Mouse (Mus musculus) kidney, adult 8-10 months (tissue): ENCODE measurements around the gene Slc11a2.

ENCODE experiments used
- DNase-seq, 2 experiments: peaks; one replicate each; pipeline ENCODE4 v3.0.0; 2022

Gene Slc11a2

DNA sequence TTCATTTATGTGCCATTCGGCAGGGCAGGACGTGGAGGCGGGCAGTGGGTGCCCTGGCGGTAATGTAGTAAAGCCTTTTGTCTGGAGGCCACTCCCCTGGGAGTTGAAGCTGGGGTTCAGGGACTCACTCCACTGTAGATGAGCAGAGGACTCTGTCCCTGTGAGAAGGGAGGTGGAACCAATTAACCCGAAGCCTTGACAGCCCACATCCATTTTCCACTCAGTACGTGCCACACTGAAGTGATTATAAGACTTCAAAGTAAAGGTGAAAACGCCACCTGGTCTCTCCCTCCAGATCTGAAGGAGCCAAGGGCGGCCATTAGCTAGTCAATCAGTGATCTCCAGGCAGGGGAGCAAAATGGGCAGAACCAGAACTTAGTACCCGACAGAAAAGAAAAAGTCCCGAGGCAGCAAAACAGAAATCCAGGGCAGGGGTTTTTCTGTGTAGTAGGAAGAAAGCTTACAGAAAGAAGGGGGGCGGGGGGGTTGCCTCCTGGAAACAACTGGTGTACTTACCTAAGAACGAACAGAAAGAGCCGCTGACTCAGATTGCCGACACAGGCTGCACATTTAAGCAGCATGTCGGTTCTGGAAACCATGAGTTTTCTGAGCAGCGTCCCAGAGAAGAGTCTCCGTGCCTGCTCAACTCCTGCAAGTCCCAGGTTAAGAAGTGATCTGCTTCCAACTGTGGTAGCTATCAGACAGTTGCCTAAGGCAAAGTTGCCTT is at the start of gene Slc11a2:
TSS of gene Slc11a2 (minus strand) at position 677 of the 727 bp plus-strand sequence.
- DNase-seq, result peak; percentile 66 to 70

DNA sequence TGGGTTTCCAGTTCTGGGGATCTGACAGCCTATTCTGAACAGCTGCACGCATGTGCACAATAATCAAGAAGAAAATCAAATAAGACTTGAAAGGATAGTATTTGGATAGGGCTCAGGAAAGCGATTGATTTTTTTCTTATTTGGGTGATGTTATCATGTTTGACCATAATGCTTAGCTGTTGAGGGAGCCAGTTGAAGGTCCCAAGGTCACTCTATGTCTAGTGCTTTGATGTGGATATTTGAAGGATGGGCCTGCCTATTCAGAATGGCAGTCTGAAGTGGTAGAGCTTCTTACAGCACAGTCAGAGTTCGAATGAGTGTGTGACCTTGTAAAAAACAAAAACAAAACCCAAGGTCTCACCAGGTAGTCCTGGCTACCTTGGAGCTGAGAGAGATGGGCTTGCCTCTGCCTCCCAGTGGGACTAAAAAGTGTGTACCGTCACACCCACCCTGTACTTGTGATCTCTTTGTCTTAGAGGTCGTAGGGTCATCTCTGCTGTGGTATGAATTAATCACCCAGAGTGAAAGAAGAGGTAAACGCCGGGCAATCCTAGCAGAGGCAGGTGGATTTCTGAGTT is 49.1 kb upstream of the Slc11a2 start:
- no peak for DNase-seq

DNA sequence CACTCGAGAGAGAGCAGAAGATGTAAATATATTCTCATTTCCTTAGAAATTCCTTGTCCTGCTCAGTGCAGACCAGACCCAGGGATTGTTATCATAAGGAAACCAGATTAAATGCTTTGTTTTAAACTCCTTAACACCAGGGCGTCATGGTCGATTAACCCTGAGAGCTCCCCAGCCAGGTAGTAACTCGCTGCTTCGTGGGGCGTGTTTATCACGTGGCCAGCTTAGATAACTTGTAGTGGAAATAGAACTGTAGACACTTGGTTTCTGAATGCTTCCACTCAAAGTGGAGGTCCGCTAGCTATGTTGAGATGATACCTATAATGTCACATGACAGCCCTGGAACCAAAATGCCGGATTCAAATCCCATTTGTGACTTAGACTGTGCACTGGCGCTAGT is 45.2 kb upstream of the Slc11a2 start:
- DNase-seq, result peak; percentile 49 to 52

DNA sequence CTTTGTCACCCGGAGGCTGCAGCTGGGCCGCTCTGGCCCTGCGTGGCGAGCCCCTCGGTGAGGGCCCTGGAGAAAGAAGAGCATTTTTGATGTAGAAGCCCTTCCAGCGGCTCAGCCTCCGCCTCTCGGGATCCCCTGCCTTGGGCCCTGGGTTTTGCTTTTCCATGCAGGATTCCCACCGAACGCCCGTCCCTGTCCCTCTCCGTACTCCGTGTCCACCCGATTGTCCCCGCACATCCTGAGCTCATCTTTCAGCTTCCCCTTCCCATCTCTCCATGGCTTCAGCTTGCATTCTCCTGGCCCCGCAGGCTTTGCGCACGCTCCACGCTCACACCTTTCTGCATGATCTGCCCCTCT is 44.3 kb upstream of the Slc11a2 start:
- DNase-seq, result no peak

DNA sequence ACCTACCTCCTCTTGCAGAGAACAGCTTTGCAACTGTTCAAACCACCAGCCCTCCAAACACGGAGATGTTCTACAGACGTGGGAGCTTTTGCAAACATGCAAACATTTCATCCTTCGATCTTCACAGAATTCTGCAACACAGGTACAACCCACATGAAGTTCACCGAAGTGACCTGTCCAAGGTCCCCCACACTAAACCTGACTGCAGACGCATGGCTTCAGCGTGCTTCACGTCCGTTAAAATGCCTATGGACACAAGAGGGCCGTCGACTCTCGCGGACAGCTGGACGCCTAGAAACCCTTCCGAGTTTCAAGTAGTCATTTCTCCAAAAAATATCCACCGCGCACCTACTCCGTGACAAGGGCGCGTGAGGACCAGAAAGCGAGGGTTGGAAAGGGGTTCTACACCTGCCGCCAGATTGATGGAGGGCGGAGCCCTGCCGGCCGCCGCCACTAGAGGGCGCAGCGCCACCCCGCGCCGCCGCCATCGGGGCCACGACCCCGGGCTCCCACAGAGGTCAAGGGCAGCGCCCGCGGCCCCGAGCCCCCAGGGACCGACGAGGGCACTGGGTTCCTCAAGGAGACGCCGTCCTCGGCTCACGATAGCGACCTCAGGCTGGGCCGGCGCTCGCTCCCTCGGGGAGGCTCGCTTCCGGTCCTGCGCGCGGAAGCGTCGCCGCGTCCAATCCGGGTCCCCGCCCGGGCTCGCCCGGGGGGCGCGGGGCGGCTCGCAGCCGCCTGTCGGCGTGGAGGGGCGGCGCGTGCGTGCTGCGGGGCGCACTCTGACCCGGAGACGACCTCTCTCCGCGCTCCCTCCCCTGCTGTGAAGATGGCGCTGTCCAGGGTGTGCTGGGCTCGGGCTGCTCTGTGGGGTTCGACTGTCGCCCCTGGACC is 43.7 kb upstream of the Slc11a2 start, which contains the start of gene Letmd1:
TSS of gene Letmd1 (plus strand) at position 729 of the 894 bp plus-strand sequence.
- peak; percentile 87 to 89 for DNase-seq

DNA sequence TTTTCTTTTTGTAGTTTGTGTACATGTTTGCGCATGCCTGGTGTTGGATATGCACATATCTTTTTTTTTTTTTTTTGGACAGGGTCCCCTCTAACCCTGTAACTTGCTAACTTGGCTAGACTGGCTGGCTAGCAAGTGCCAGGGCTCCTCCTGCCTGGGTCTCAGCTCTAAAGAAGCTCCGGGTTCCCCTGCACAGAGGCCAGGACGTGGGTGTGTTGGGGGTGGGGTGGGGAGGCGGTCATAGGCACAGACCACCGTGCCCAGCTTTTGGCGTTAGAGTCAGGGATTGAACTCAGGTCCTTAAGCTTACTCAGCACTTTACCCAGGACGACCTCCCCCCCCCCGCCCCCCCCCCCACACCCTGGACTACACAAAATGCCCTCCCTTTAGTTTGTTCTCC is 42.9 kb upstream of the Slc11a2 start:
- no peak for DNase-seq

DNA sequence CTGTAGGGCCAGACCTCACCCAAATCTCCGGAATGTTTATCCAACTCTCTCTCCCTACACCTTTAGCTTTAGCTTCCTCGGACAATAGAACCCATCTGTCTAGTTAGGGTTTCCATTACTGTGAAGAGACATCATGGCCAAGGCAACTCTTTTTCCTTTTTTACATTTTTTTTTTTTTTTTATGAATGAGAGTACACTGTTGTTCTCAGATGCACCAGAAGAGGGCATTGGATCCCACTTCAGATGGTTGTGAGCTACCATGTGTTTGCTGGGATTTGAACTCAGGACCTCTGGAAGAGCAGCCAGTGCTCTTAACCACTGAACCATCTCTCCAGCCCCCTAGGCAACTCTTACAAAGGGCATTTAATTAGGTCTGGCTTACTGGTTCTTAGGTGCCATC is 40.6 kb upstream of the Slc11a2 start:
- DNase-seq, result no peak

DNA sequence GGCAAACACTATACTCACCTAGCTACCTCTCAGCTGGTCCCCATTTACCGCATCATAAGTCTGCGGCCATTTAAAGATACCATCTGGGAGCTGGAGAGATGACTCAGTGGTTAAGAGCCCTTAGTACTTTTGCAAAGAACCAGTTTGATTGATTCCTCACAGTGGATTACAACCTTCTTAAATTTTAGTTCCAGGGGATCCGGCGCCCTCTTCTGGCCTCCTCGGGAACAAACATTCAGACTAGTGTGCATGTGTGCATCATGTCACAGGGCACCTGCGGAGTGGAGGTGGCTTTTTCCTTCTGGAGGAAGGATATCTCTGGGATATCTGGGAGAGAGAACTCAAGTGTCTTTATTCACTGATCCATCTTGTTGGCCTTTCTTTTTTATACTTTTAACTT is 38.8 kb upstream of the Slc11a2 start:
- peak; percentile 74 to 90 for DNase-seq

DNA sequence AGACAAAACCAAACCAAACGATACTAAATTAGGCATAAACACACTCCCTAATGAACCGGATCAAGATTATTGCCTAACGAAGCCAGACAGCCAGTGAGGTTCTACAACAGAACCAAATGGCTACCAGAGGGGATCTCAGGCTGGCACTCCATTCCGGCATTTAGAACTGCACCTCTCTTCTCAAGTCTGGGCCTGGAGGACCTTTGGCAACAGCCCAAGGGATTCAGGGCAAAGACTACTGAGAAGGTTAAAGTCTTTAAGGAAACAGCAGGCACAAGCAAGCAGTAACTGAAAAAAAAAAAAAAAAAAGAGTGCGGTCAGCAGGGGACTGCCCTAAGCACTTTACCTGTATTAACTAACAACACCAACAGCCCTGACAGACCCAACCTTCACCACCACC is 37.2 kb upstream of the Slc11a2 start:
- peak; percentile 80 to 84 for DNase-seq

DNA sequence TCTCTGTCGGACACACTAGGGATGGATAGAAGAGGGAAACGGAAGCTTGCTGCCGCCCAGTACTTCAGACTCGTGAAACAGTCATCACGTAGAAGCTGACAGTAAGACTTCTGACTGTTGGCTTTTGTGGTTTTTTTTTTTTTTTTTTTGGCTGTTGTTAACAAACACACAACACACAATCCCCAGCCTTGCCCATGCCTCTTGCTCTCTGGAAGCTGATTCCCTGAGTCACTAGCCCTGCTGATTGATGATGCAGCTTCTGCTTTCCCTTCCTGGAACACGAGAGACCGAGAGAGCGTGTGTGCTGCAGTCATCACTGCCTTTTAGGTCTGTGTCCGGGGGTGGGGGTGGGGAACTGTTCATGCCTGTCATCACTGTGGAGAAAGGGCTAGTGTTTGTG is 36.8 kb upstream of the Slc11a2 start:
- DNase-seq, result no peak

DNA sequence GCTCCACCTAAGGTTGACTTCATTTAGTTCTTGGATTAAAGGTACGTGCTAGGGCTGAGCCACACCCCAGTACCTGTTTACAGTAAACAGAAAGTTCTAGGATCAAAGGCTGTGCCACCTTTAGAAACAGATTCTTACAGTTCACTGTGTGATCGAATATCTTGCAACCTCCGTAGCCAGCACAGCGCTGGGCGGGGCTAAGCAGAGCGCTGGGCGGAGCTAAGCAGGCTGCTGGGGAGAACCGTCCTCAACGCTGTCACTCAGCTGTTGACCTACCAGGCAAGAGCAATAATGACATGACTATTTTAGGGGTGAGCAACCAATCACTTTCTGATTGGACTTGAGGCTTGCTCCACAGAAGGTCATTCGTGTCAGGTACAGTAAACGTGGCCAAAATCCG is 36.1 kb upstream of the Slc11a2 start:
- peak; percentile 47 to 64 for DNase-seq

DNA sequence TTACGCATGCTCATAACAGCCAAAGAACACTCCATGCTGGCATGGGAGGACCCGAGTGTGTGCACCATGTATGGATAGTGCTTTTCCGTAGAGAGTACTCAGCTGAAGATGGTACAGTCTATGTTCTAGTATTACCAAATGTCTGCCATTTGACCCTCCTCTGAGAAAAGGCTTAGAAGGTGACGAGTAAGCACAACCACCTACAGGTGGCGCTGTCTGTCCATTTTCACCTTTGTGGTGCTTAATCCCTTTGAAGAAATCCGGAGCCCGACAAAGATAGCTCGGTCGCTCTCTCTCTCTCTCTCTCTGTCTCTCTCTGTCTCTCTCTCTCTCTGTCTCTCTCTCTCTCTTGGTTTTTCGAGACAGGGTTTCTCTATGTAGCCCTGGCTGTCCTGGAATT is 33.2 kb upstream of the Slc11a2 start:
- peak; percentile 58 to 79 for DNase-seq

DNA sequence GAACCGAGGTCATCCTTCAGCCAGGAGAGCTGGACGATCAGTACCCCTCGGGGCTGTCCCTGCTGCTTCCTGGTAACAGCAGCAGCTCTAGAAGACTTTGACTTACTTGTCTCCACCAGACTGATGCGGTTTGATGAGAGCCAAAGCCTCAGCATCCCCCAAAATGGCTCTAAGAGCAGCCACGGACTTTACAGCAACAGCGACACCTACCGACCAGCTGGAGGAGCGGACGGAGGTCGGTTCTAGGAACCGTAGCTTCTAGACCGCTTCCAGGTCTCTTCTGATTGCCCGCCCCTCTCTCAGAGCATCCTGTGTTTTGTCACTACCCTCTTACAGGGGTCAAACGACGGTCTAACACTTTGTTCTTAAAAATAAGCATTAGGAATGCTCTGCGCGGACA is 32.5 kb upstream of the Slc11a2 start:
- peak; percentile 49 to 70 for DNase-seq

DNA sequence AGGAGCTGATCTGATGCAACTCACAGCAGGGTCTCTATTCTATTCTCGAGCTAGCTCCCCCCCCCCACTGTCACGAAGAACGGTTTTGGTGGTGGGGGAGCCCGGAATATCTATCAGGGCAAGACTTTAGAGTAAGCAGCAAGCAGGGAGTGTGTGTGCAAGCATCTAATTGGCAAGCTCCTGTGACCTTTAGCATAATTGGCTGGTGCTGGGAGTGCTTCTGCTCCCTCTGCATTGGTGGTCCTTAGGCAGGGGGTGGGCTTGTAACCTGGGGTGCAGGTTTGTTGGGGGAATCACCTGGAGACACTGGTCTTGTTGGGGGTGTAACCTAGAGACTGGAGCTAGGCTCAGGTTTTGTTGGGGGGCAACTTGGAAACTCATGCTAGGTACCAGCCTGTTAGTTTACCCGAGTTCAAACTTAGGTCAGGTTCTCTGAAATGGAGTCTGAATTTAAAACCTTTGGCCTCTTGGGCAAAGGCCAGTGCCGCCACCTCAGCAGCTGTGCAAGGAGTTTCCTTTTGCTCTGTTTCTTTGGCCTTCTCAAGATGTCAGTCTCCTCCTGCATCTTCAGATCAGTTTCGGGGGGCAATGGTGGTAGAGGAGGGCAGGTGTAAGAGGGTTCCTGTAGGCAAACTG is 31.6 kb upstream of the Slc11a2 start:
- DNase-seq, result peak; percentile 85 to 91

DNA sequence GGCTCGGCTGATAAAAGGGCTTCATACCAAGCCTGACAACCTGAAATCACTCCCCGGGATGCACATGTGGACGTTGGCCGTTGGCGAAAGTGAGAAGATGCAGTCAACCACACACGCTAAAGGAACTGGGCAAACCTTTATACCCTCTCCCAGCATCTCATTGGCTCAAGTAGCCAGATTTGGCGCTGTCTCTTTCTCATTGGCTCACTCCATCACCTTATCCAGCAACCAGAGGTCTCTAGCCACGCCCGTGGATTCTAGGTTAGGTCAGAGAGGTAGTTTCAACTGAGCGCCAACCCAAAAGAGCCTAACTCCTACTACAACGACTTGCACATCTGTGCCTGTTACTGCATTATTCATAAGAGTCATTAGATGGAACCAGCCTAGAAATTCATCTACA is 27.6 kb upstream of the Slc11a2 start:
- no peak for DNase-seq

DNA sequence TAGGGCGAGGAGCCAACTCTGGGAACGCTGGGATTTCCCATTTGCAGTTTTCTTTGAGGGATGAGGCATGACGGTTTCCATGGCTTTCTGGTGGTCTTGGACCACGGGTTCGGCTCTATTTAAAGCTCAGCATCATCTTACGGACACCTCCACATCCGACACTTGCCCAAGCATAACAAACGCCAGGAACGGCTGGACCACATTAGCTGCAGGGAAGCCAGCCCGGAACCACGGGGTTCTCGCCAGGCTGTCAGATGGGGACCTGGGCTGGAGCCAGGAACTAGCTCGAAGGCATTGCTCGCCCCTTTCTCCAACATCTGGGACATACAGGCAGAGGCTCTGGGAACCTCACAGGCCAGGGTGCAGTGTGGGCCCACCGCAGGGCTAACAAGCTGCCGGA is 26.4 kb upstream of the Slc11a2 start:
- no peak for DNase-seq

DNA sequence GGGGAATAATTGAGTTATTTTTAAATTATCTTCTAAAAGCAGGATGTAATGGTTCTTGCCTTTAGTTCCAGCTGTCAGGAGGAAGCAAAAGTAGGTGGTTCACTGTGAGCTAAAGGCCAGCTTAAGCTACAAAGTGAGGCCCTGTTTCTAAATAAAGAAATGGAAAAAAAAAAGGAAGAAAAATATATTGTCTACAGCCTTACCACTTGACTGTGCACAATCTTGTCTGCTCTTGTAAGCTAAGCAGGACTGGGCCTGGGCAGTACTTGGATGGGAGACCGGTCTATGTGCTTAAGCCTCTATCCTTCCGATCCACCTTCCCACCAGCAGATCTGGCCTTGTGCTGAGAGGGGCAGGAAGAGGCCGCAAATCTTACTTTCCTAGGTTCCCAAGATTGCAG is 24.6 kb upstream of the Slc11a2 start:
- no peak for DNase-seq

DNA sequence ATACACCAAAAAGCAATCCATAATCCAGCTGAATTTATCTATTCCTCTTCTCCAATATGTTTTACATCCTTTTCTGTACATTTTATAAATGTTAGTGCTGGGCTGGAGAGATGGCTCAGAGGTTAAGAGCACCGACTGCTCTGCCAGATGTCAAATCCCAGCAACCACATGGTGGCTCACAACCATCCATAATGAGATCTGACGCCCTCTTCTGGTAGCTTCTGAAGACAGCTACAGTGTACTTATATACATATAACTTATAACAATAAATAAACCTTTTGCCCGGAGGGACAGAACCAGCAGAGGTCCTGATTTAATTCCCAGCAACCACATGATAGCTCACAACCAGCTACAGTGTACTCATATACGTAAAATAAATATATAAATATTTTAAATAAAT is 23.7 kb upstream of the Slc11a2 start:
- DNase-seq, result no peak

DNA sequence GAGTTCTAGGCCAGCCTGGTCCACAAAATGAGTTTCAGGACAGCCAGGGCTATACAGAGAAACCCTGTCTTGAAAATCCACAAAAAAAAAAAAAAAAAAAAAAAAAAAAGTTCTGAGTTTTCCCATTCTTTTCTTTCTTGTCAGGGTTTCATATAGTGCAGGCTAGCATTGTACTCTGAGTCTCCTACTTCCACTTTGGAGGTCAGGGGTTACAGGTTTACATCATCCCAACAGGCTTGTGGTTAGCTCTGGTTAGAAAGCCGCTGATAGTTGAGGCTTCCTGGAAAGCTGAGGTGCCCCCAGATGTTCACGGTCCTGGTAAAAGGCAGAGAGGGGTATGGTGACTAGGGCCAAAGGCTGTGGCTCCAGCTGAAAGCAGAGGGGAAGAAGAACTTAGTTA is 22.0 kb upstream of the Slc11a2 start:
- DNase-seq, result no peak

DNA sequence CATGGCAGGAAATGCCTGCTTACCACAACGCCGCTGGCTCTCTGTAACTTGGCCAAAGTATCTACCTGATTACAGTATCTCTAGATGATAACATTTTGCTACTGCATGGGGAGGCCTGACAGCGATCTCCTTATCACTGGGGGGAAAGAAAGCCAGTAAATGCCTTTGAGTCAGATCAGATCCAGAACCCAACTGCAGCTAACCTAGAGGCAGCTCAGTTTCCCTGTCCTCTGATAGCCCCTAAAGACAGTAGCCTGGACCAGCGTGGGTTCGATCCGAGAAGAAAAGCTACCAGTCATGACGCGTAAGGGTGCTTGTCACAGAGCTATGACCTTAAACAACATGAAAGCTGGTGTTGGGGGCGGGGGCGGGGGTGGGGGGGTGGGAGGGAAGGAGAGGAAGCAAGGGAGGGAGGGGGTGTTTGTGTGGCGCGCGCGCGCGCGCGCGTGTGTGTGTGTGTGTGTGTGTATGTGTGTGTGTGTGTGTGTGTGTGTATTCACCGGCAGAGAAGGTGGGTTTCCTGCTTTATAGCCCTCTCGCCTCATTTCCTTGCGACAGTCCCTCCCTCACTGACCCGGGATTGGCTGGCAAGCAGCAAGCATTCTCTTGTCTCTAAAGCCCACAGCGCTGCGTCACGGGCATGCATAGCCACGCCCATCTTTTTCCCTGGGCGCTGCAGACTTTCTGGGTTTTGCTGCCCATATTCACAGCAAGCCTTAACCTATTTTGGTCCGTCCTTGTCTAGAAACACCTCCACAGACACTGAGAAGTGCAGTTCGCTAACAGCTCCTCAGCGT is 18.5 kb upstream of the Slc11a2 start:
- DNase-seq, result peak; percentile 85 to 91

DNA sequence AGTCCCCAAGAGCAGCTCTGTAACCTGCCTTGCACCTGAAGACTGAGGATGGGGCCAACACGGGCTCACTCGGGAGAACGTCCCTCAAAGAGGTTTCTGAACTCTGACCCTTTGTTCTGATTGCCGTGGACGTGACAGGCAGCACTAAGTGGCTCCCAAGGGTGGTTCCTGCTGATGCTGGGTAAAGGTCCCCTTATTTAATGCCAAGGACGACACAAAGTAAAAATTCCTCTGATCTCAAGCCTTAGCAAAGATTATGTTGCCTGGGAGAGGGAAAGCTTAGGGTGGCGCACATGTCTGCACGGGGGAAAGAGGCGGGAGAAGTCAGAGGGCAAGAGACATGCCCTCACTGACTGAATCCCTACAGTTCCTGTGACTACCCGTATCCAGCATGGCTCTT is 11.6 kb upstream of the Slc11a2 start:
- no peak for DNase-seq

DNA sequence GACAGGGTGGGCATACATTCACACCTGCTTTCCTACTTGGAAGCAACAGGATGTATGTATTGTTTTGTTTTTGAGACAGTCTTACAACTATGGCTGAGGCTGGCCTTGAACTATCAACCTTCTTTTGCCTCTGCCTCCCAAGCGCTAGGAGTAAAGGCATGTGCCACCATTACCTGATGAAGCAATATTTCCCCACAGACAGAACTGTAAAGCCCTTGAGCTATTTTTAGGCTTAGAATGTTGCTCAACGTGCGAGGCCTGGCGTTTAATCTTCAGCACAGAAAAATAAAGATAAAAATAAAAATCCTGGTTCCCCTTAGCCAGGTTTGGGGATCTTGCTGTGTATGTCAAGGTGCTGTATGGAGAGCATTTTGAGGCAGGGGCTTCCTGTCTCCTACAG is 11.2 kb upstream of the Slc11a2 start:
- DNase-seq, result no peak

DNA sequence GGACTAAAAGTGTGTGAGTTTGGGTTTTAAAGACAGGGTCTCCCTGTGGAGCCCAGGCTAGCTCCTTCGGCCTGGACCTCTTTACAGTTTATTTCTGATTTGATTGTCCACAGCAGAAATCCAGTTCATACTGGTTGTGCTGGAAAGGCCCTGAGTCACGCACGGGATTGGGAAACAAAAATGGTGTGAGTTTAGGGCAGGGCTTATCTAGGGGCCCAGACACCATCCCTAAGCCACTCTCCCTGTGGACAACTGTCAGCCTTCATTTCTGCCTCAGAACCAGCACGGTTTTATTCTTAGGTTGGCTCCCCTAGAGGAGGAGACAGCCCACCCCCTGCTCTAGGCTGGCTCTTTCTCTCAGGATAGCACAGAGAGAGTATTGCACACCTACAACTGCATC is 8.4 kb upstream of the Slc11a2 start:
- no peak for DNase-seq
